Mouse (Mus musculus): ENCODE measurements around the gene Acrv1. TPM values are rescaled to one million over a fixed set of nuclear protein-coding genes. Genes with fewer than 3 reads are reported as not detected.

Gene Acrv1
- polyA plus RNA-seq, 1 experiment from 2014 or later: not detected

Other genes starting within 250 kb of the Acrv1 start
- not detected in 2 replicates for gene Gm9513, start 217.6 kb upstream of the Acrv1 start, polyA plus RNA-seq (2015; fragmentation: Nextera tagmentation; extraction: Ambion mirVana)
- not detected in 2 replicates for gene Gm5615, start 151.3 kb upstream of the Acrv1 start, polyA plus RNA-seq (2015; fragmentation: Nextera tagmentation; extraction: Ambion mirVana)
- gene Gm17689, start 110.6 kb upstream of the Acrv1 start, polyA plus RNA-seq (2015; fragmentation: Nextera tagmentation; extraction: Ambion mirVana): not detected in 2 replicates
- not detected in 2 replicates for gene A630095E13Rik, start 49.8 kb upstream of the Acrv1 start, polyA plus RNA-seq (2015; fragmentation: Nextera tagmentation; extraction: Ambion mirVana)
- 16.6 and 21.6 TPM in 2 replicates for gene Chek1, start 33.8 kb downstream of the Acrv1 start, polyA plus RNA-seq (2015; fragmentation: Nextera tagmentation; extraction: Ambion mirVana)
- 100 and 111 TPM in 2 replicates for gene Stt3a, start 74.5 kb downstream of the Acrv1 start, polyA plus RNA-seq (2015; fragmentation: Nextera tagmentation; extraction: Ambion mirVana)
- gene Ei24, start 104.2 kb downstream of the Acrv1 start, polyA plus RNA-seq (2015; fragmentation: Nextera tagmentation; extraction: Ambion mirVana): 111 and 115 TPM in 2 replicates
- gene Fez1, start 128.6 kb downstream of the Acrv1 start, polyA plus RNA-seq (2015; fragmentation: Nextera tagmentation; extraction: Ambion mirVana): 624 and 647 TPM in 2 replicates